ENCODE assay signal across 35 mouse cellular contexts in genomic region chr2:104540286-104540685, GRCm38 (mm10).
"Had no signal": no experiment of that assay in that cellular context is flagged by ENCODE, and none has a peak within 500 bp of the region (broad histone marks: within the 10 kb centered on the region; RNA-seq: fewer than 3 reads in every experiment).

No protein-coding gene starts in this region.

- H3K36me3 ChIP-seq: heart, embryonic 12.5 days; heart, embryonic 13.5 days; heart, embryonic 15.5 days; hindbrain, embryonic 10.5 days; hindbrain, embryonic 12.5 days; hindbrain, embryonic 13.5 days; hindbrain, embryonic 15.5 days; intestine, embryonic 15.5 days; kidney, embryonic 15.5 days had no signal

- H3K27me3 ChIP-seq: heart, embryonic 12.5 days; heart, embryonic 13.5 days; heart, embryonic 15.5 days; hindbrain, embryonic 12.5 days; hindbrain, embryonic 13.5 days; hindbrain, embryonic 15.5 days; intestine, embryonic 15.5 days; kidney, embryonic 15.5 days had no signal

- H3K4me1 ChIP-seq: heart, embryonic 13.5 days; heart, embryonic 15.5 days; hindbrain, embryonic 10.5 days; hindbrain, embryonic 12.5 days; hindbrain, embryonic 13.5 days; hindbrain, embryonic 15.5 days; intestine, embryonic 15.5 days; kidney, embryonic 15.5 days had no signal

- H3K4me2 ChIP-seq: heart, embryonic 11.5 days; heart, embryonic 12.5 days; heart, embryonic 13.5 days; heart, embryonic 15.5 days; hindbrain, embryonic 12.5 days; hindbrain, embryonic 13.5 days; hindbrain, embryonic 14.5 days; hindbrain, embryonic 15.5 days; intestine, embryonic 15.5 days; kidney, embryonic 15.5 days had no signal

- DNase-seq: heart, postnatal 10 days; heart, postnatal 14 days; heart, postnatal 36 days; heart, postnatal 4 days; kidney, adult 11 months; kidney, adult 18-20 months; kidney, adult 2 months; kidney, adult 8-10 months; kidney, adult 9 months; kidney, postnatal 10 days; kidney, postnatal 14 days; kidney, postnatal 25 days; kidney, postnatal 36 days; kidney, postnatal 4 days; layer of hippocampus, adult 9-11 months; layer of hippocampus, postnatal 36 days had no signal

- H3K9me3 ChIP-seq: heart, embryonic 12.5 days; heart, embryonic 15.5 days; hindbrain, embryonic 12.5 days; hindbrain, embryonic 13.5 days; hindbrain, embryonic 15.5 days; intestine, embryonic 15.5 days; kidney, embryonic 15.5 days had no signal

- ATAC-seq: hindbrain, embryonic 16.5 days; hindbrain, postnatal 0 days; inflammation-experienced regulatory T-cells, adult 6 months; intestine, embryonic 15.5 days; intestine, embryonic 16.5 days; intestine, postnatal 0 days had no signal

- H3K4me3 ChIP-seq: heart, embryonic 12.5 days; heart, embryonic 13.5 days; heart, embryonic 15.5 days; hindbrain, embryonic 10.5 days; hindbrain, embryonic 12.5 days; hindbrain, embryonic 13.5 days; hindbrain, embryonic 15.5 days; intestine, embryonic 15.5 days; kidney, embryonic 15.5 days; layer of hippocampus, adult 2 months; left cerebral cortex, adult 2 months had no signal

- H3K27ac ChIP-seq: heart, embryonic 13.5 days; heart, embryonic 15.5 days; hindbrain, embryonic 10.5 days; hindbrain, embryonic 12.5 days; hindbrain, embryonic 13.5 days; hindbrain, embryonic 14.5 days; hindbrain, embryonic 15.5 days; hindbrain, postnatal 0 days; intestine, embryonic 15.5 days; kidney, embryonic 15.5 days; kidney, postnatal 0 days; layer of hippocampus, adult 2 months; left cerebral cortex, adult 2 months had no signal

- H3K9ac ChIP-seq: heart, embryonic 12.5 days; heart, embryonic 13.5 days; heart, embryonic 15.5 days; hindbrain, embryonic 12.5 days; hindbrain, embryonic 13.5 days; hindbrain, embryonic 14.5 days; hindbrain, embryonic 15.5 days; intestine, embryonic 15.5 days; kidney, embryonic 15.5 days had no signal
